Mouse (Mus musculus): Measurements from ENCODE around the gene H60b.

- TF ChIP-seq CTCF (IDR thresholded peaks at IDR 0.05) (no peak), POLR2A (IDR thresholded peaks at IDR 0.05; ENCODE audit: insufficient read depth, low read depth, low read length) (no peak)
These were observed 145.3 kb downstream of the H60b start for GRCm38 (mm10) chr10:22303736-22304135.

Measured in heart, adult 2 months (tissue).